Mouse (Mus musculus) E14TG2a.4 (cell line): ENCODE measurements around the gene Vmn1r34.

ENCODE experiments used
- CTCF ChIP-seq: conservative IDR thresholded peaks from 2 replicates; pipeline ENCODE4 v1.5.1; 2014; ENCODE audit warnings: low read length
- NANOG ChIP-seq: IDR thresholded peaks from 2 replicates; pipeline ENCODE4 v1.6.1; 2014; ENCODE audit warnings: borderline replicate concordance, low read length, mixed read lengths
- POU5F1 ChIP-seq: IDR thresholded peaks from 2 replicates; pipeline ENCODE4 v1.6.1; 2014; ENCODE audit warnings: low read length, borderline replicate concordance

GRCm38 (mm10) chr6:66643779-66644178 is at the start of gene Vmn1r34:
- TF ChIP-seq CTCF (no peak), POU5F1 (no peak), NANOG (no peak)
